Mouse (Mus musculus) kidney, adult 2 months (tissue): Measurements from ENCODE around the gene Gli2.

ENCODE experiments used
- CTCF ChIP-seq: fragments of 200-500 bp; conservative IDR thresholded peaks from 2 replicates; pipeline ENCODE4 v1.5.1; 2011; ENCODE audit warnings: low read depth, mild to moderate bottlenecking, control low read depth, low read length, moderate library complexity, mixed read lengths; ENCODE audit not compliant: insufficient read depth, insufficient read length
- POLR2A ChIP-seq: fragments of 200-500 bp; IDR thresholded peaks from one replicate; pipeline ENCODE4 v1.6.1; 2011; ENCODE audit warnings: low read depth, low read length, control low read depth

- TF ChIP-seq POLR2A (no peak), CTCF (no peak)
Measured at GRCm38 (mm10) chr1:118891395-118891794, 162.0 kb downstream of the Gli2 start.
